Mouse (Mus musculus) CD4-positive, CD25-positive, alpha-beta regulatory T cell, adult 2 months (primary cell): ENCODE measurements around the gene Ndufaf1.

Experiments
- DNase-seq: peaks from one replicate; pipeline ENCODE4 v3.0.0-alpha.2; 2012; ENCODE audit warnings: low read depth, low spot score

Gene Ndufaf1

GRCm38 (mm10) chr2:119618199-119618982 is 44.2 kb downstream of the Ndufaf1 start, which contains the start of the genes Nusap1 and Oip5:
Gene Nusap1, plus strand, starts transcription at chr2:119618298.
Gene Oip5, minus strand, starts transcription at chr2:119618469.
- DNase-seq, result peak; percentile 97

DNA sequence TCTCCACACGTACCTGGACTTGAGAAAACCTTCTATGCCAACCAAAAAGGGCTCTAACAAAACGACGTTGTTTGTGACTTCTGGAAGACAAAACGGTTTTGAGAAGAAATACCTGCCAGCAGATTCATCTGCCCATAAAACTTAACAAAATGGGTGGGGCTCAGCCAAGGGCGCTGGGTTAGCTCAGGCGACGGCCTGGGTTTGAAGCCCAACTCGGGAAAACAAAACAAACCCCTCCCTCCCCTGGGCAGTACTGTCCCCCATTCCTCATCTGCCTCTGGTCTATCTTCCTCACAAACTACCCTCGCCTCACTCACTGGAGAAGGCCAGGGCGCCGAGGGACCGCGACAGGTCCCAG is 44.8 kb downstream of the Ndufaf1 start:
- no peak for DNase-seq

DNA sequence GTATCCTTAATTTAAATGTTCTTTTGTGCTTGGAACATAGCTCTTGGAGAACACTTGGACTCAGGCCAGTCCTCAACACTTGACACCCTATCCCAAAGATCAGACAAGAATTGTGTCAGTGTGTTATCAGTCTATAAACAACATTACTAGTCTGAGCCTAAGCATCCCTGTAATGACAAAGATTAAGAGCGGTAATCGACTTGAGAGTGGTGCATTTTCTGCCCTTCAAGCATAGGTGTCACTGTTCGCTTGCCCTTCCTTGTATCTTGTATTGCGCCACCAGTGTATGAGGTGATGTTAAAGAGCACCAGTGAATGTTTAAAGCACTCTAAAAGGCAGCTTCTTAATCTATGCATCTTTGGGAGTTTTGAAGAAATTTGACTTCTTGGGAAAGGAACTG is 55.6 kb downstream of the Ndufaf1 start:
- DNase-seq, result peak; percentile 34
